Mouse (Mus musculus) megakaryocyte, adult 5-6 weeks (primary cell): Measurements from ENCODE around the gene Ripor2. TPM values are rescaled to one million over a fixed set of nuclear protein-coding genes. Genes with fewer than 3 reads are reported as not detected.

Experiments
- ATAC-seq: 2 replicates; pipeline ENCODE4 v1.8.0; 2016; ENCODE audit warnings: mild to moderate bottlenecking, inconsistent platforms; ENCODE audit not compliant: poor library complexity, severe bottlenecking
- total RNA-seq, 2 experiments: library from RNA; stranded (forward) in 1 of 2; stranded (reverse) in 1 of 2; fragments of 153-499, 151-499 nt in 1 of 2; fragments of 221-1000, 200-1000 nt in 1 of 2; gene quantifications; 2 replicates each; pipeline versions ENCODE4 v1.2.3 to v1.2.4; 2015 to 2017

Gene Ripor2
- total RNA-seq, 2 experiments from 2014 or later: 65.3 to 87.3 TPM

GRCm38 (mm10) chr13:24702128-24702527 lies 120.1 kb downstream of the Ripor2 start:
- ATAC-seq: no peak

- ATAC-seq: no peak
Measured at GRCm38 (mm10) chr13:24709656-24710396, 127.8 kb downstream of the Ripor2 start.

- peak; percentile 63 for ATAC-seq
Measured at GRCm38 (mm10) chr13:24710968-24711367, 129.0 kb downstream of the Ripor2 start.

DNA sequence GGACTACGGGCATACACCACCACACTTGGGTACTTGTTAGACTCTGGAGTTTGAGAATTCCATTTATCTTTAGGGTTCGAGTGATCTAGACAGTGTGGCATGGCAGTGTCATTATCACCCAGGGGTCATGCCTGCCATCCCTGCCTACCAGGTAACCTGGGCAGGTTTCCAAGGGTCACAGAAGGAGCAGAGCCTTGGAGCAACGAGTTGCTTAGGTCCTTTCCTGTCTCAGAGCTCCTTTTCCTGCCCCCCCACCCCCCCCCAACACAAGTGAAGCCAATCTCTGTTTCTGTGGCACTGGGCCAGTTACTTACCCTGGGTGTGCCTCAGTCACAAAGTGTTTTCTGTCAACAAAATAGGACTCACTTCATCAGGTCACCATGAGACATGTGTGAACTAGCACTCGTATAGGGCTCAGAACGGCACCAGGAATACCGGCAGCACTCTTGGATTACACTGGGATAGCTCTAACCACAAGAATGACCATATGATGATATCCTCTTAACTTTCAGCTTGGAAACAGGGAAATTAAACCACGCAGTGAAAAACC lies 130.7 kb downstream of the Ripor2 start:
- ATAC-seq: no peak

DNA sequence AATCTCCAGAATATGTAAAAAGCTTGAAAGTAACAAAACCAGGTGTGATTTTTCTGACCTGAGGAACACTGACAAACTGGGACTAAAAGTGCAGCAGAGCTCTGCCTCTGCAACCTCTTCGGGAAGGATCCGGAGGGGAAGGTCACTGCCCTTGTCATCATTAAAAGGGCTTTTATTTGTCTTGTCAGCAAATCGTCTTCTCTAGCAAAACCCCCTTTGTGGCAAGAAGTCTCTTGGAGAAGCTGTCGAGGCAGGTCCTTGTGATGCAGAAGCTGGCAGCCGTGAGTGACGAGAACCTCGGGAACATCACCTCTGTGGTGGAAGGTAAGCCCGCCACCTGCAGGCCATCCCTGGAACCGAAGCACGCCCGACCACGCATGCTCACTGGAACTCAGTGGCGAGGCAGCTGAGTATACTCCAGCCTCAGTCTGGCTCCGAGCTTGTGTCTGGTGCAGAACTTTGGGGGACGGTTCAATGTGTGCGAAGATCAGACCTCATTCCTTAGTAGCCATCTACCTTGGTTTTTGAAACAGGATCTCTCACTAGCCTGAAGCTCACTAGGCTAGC lies 131.5 kb downstream of the Ripor2 start:
- peak; percentile 55; the same call in 1 of the 2 replicates for ATAC-seq

DNA sequence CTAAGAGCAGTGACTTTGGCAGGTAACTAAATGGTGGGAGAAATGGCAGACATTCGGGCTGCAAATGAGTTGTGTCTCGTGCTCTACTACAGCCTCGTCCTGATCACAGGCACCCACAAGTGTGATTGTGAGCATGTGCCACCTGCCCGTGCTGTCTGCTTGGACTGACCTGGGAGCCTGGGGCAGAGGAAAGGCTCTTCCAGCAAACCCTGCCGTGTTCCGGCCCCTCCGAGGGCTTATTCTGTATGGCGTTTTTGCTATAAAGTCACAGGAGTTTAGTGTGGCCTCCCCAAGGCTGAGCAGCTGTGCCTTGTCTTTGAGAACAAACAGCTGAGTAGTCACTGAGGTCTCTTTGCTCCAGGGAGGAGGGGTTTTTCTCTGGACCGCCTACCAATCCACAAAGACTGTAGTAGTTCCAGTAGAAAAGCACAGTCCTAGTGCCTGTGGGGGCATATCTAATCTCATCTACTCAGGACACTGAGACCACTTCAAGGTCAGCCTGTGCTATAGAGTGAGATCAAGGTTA lies 132.4 kb downstream of the Ripor2 start:
- ATAC-seq: no peak

- no peak for ATAC-seq
Measured at GRCm38 (mm10) chr13:24715601-24716000, 133.6 kb downstream of the Ripor2 start.

DNA sequence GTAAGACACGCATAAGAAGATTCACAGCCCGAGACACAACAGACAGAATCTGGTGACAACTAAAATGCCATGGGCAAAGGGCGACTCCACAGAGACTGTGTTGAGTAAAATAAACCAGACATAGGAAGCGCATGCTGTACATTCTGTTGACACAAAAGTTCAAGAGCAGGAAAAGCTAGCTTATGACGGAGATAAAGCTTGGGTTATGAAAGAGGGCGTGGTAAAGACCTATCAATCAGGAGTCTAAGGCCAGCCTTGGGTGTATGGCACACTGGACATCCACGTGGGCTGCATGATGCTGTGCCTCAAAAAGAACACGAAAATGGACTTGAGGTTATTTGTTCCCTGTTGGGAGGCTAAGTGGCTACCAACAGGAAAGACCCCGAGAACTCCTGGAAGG lies 134.5 kb downstream of the Ripor2 start:
- no peak for ATAC-seq

- ATAC-seq: no peak
Measured at GRCm38 (mm10) chr13:24717677-24718076, 135.7 kb downstream of the Ripor2 start.

DNA sequence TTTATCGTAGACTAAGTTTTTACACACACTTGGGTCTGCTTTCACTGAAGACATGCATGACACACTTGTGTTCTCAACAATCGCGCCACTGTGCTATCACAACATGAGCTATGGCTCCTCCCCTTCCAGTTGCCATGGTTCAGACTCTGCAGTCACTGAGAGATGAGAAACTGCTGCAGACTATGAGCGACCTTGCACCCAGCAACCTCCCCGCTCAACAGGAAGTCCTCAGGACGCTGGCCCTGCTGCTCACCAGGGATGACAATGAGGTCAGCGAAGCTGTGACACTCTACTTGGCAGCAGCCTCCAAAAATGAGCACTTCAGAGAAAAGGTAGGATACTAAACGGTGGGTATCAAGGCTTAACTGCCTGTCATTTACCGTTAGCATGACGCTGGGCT lies 139.5 kb downstream of the Ripor2 start:
- ATAC-seq: peak; percentile 51; the same call in 1 of the 2 replicates

GRCm38 (mm10) chr13:24723699-24724394 lies 141.9 kb downstream of the Ripor2 start:
- ATAC-seq: no peak

GRCm38 (mm10) chr13:24724395-24724759 lies 142.4 kb downstream of the Ripor2 start:
- ATAC-seq: no peak

GRCm38 (mm10) chr13:24729128-24729527 lies 147.1 kb downstream of the Ripor2 start:
- no peak for ATAC-seq

DNA sequence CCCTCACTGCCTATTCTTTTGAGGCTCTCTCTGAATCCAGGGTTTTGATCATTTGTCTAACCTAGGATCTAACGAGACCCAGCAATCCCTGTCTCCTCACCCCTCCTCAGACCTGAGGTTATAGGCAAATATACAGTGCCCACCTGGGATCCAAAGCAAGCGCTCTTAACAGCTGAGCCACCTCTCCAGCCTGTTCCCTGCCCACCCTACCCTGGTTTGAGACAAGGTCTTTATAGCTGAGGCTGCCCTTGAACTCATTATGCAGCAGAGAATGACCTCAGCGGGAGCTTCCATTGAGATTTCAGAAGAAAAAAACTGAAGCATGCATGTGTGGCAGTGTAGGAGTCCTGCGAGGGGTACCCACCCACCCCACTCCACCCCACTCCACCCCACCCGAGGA lies 152.5 kb downstream of the Ripor2 start:
- no peak for ATAC-seq

GRCm38 (mm10) chr13:24735608-24736131 lies 153.7 kb downstream of the Ripor2 start:
- no peak for ATAC-seq

DNA sequence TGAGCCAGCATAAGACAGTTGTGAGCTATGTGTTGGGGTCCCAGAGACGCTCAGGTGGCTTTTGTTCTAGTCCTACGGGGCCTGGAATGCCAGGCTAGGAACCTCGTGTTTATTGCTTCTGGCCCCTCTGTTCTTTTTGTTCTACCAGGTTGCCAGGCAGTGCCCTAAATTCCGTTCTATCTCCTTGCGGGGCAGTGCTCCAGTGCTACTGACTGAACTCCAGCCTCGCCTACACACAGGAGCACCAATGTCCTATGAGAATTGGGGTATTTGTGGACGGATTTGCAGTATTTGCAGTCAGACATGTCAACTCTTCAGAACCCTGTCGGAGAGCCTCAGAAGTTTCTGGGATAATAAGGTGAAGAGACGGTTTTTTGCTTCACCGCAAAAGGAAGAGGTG lies 159.0 kb downstream of the Ripor2 start, which contains the start of gene Armh2:
Gene Armh2 (plus strand): TSS at position 205 of the 400 bp plus-strand sequence.
- ATAC-seq: no peak

- no peak for ATAC-seq
Measured at GRCm38 (mm10) chr13:24747823-24748222, 165.8 kb downstream of the Ripor2 start.

DNA sequence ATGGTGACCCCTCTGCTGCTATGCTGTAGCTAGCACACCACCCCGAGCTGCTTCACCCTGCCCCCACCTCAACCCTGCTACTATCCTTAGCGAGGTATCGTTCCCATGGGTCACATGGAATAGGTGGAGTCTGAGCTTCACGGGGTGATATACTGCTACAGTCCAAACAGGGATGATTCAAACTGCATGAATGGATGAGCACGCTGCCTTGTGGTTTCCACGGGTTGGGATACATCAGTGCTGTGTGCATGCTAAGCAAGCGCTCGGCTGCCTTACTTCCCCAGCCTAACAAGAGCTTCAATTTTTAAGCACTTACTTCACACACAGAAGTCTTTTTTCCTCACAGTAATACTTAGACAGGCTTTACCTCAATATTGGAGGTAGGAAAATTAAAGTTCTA lies 168.8 kb downstream of the Ripor2 start:
- no peak for ATAC-seq

DNA sequence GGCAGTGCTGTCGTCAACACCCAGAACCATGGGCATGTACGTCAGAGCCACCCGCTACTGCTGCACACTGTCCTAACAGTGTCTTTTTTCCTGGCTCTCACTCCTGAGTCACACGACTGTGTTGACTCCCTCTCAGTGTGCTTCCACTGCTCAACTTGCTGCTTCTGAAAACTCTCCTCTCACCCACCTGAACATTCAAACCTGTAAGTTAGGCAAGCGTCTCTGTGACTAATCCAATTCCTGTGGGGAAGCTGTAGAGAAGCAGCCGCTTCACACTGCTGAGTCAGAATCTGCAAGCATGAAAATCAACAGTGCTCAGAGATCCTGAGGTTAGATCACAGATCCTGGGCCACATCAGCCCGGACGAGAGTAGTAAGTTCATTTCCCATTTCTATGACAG lies 169.4 kb downstream of the Ripor2 start:
- ATAC-seq: no peak

GRCm38 (mm10) chr13:24756756-24757155 lies 174.8 kb downstream of the Ripor2 start:
- ATAC-seq: no peak
